Comparison of ENCODE assay signal across 14 mouse cellular contexts in the genomic region with DNA sequence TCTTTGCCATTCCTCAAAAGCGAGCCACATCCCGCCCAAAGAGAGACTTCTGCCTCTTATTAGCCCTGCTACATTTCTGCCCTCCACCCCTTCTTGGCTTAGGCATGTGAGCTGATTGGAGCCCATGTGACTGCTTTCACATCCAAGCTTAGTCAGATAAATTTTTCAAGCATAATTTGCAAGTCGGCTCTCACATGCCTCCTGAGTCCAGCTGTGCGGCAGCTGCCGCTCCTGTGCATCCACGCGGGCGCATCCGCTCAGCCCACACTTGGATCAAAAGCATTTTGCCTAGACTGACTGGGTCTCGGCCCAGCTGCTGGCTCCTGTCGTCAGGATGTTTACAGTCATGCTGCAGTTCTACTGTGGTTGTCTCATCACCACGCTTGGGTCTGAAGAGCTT.
DNase-seq lines count a peak whose midpoint lies in the region; ATAC-seq lines count a peak whose summit lies in the region.
"Had no signal": no experiment of that assay in that cellular context is flagged by ENCODE, and none has a peak within 500 bp of the region (broad histone marks: within the 10 kb centered on the region; RNA-seq: fewer than 3 reads in every experiment).

No protein-coding gene starts in this region.

- H3K9me3 ChIP-seq in midbrain, embryonic 14.5 days (ENCODE audit: control insufficient read depth, low read length), result no peaks in the 10 kb centered on the region; the same call in 1 of the 2 replicates
- H3K9me3 ChIP-seq in midbrain, embryonic 13.5 days, result peaks cover 10% of the 10 kb centered on the region; the same call in 1 of the 2 replicates
- H3K9me3 ChIP-seq in lung, embryonic 16.5 days (ENCODE audit: control insufficient read depth, low read length), result no peaks in the 10 kb centered on the region
- H3K9me3 ChIP-seq: liver, embryonic 13.5 days; midbrain, embryonic 15.5 days had no signal

- ATAC-seq in midbrain, embryonic 14.5 days (ENCODE audit: low FRiP score, low TSS enrichment), result no peak
- no peak for ATAC-seq in midbrain, embryonic 13.5 days
- ATAC-seq in lung, embryonic 16.5 days (ENCODE audit: low read depth), result peak; percentile 77
- ATAC-seq: midbrain, embryonic 15.5 days had no signal

- DNase-seq in frontal cortex, adult 2 months (ENCODE audit: extremely low spot score in 1 of 2, low spot score in 1 of 2), result peak; percentile 4 to 17
- DNase-seq in frontal cortex, postnatal 14 days (ENCODE audit: low spot score in 2 of 2), result no peak
- peak; percentile 19 for DNase-seq in midbrain, embryonic 14.5 days
- peak; percentile 26 for DNase-seq in heart, adult 8-10 months (ENCODE audit: low spot score)
- DNase-seq in adrenal gland, postnatal 10 days, result no peak
- DNase-seq in thymus, postnatal 0 days (ENCODE audit: low spot score), result no peak
- DNase-seq: adrenal gland, postnatal 14 days; cerebellum, adult 18-20 months; liver, embryonic 13.5 days had no signal

- 0 out of 2 replicates have a peak, but pooled peaks cover 4% of the 10 kb centered on the region for H3K4me1 ChIP-seq in midbrain, embryonic 14.5 days (ENCODE audit: control insufficient read depth, insufficient read depth, low read length)
- H3K4me1 ChIP-seq in midbrain, embryonic 13.5 days (replicated peaks), result peaks cover 9% of the 10 kb centered on the region
- no peaks in the 10 kb centered on the region for H3K4me1 ChIP-seq in lung, embryonic 16.5 days (replicated peaks; ENCODE audit: control insufficient read depth, insufficient read depth, low read length)
- H3K4me1 ChIP-seq: liver, embryonic 13.5 days; midbrain, embryonic 15.5 days had no signal

- H3K36me3 ChIP-seq in midbrain, embryonic 14.5 days (ENCODE audit: control insufficient read depth, insufficient read depth, low read length), result no peaks in the 10 kb centered on the region
- H3K36me3 ChIP-seq in midbrain, embryonic 13.5 days, result no peaks in the 10 kb centered on the region
- no peaks in the 10 kb centered on the region for H3K36me3 ChIP-seq in lung, embryonic 16.5 days (ENCODE audit: control insufficient read depth, insufficient read depth, low read length)
- H3K36me3 ChIP-seq: forebrain, embryonic 12.5 days; liver, embryonic 13.5 days; midbrain, embryonic 15.5 days had no signal

- no peaks in the 10 kb centered on the region for H3K27me3 ChIP-seq in midbrain, embryonic 14.5 days (ENCODE audit: control insufficient read depth, insufficient read depth, low read length)
- H3K27me3 ChIP-seq in midbrain, embryonic 13.5 days, result no peaks in the 10 kb centered on the region
- H3K27me3 ChIP-seq in lung, embryonic 16.5 days (ENCODE audit: control insufficient read depth, insufficient read depth, low read depth, low read length), result no peaks in the 10 kb centered on the region
- H3K27me3 ChIP-seq: forebrain, embryonic 12.5 days; liver, embryonic 13.5 days; midbrain, embryonic 15.5 days had no signal

- 82% methylated on average over 12 of the region's 12 CpGs for WGBS in midbrain, embryonic 14.5 days
- 86% methylated on average over 12 of the region's 12 CpGs for WGBS in midbrain, embryonic 13.5 days
- WGBS in lung, embryonic 16.5 days, result 60% methylated on average over 12 of the region's 12 CpGs

- no peak overlapping the region for H3K4me2 ChIP-seq in midbrain, embryonic 14.5 days (ENCODE audit: low read length)
- no peak overlapping the region for H3K4me2 ChIP-seq in midbrain, embryonic 13.5 days (replicated peaks)
- H3K4me2 ChIP-seq in lung, embryonic 16.5 days (ENCODE audit: low read depth, low read length), result no peak overlapping the region
- H3K4me2 ChIP-seq: forebrain, embryonic 12.5 days; liver, embryonic 13.5 days; midbrain, embryonic 15.5 days had no signal

- no peak overlapping the region for H3K4me3 ChIP-seq in midbrain, embryonic 14.5 days (replicated peaks; ENCODE audit: low read depth, low read length)
- H3K4me3 ChIP-seq in midbrain, embryonic 13.5 days (replicated peaks), result no peak overlapping the region
- no peak overlapping the region for H3K4me3 ChIP-seq in lung, embryonic 16.5 days (ENCODE audit: low read length)
- H3K4me3 ChIP-seq: forebrain, embryonic 12.5 days; liver, embryonic 13.5 days; midbrain, embryonic 15.5 days had no signal

- H3K27ac ChIP-seq in midbrain, embryonic 14.5 days (replicated peaks; ENCODE audit: low read depth, low read length), result no peak overlapping the region
- no peak overlapping the region for H3K27ac ChIP-seq in midbrain, embryonic 13.5 days
- no peak overlapping the region for H3K27ac ChIP-seq in lung, embryonic 16.5 days (ENCODE audit: low read length)
- H3K27ac ChIP-seq: forebrain, embryonic 12.5 days; kidney, postnatal 0 days; liver, embryonic 13.5 days; midbrain, embryonic 15.5 days had no signal

- no peak overlapping the region for H3K9ac ChIP-seq in midbrain, embryonic 14.5 days (replicated peaks; ENCODE audit: low read length)
- no peak overlapping the region for H3K9ac ChIP-seq in midbrain, embryonic 13.5 days (replicated peaks)
- H3K9ac ChIP-seq in lung, embryonic 16.5 days (ENCODE audit: low read length), result no peak overlapping the region
- H3K9ac ChIP-seq: forebrain, embryonic 12.5 days; liver, embryonic 13.5 days; midbrain, embryonic 15.5 days had no signal

Comparison
In these comparisons a context has a peak if more than half of its experiments do, and no peak if none do; other contexts are left out.
1. DNase-seq: peak in frontal cortex, adult 2 months (2 of 2), midbrain, embryonic 14.5 days (single experiment) and heart, adult 8-10 months (single experiment); none in frontal cortex, postnatal 14 days (0 of 2), adrenal gland, postnatal 10 days (single experiment) and thymus, postnatal 0 days (single experiment).